Mouse (Mus musculus) liver, adult 2 months (tissue): Measurements from ENCODE around the gene Mkks. TPM values are rescaled to one million over a fixed set of nuclear protein-coding genes. Genes with fewer than 3 reads are reported as not detected.
A peak's percentile ranks its signal among the peaks of the same experiment; 100 is the strongest.

ENCODE experiments used
- DNase-seq: peaks from one replicate; pipeline ENCODE4 v3.0.0-alpha.2; 2011; ENCODE audit warnings: low read depth, low spot score; ENCODE audit errors: extremely low read depth
- H3K27ac ChIP-seq: fragments of 200-500 bp; replicated peaks from 2 replicates; pipeline ENCODE4 v1.5.1; 2012; ENCODE audit warnings: low read depth, mild to moderate bottlenecking, control low read depth, inconsistent platforms, low read length; ENCODE audit not compliant: insufficient read depth
- H3K27me3 ChIP-seq: fragments of 200-500 bp; 2 replicates; pipeline ENCODE4 v1.6.1; 2012; ENCODE audit warnings: mild to moderate bottlenecking, moderate library complexity, low read length, inconsistent platforms; ENCODE audit not compliant: control insufficient read depth, insufficient read depth
- H3K36me3 ChIP-seq: fragments of 200-500 bp; 2 replicates; pipeline ENCODE4 v1.6.1; 2012; ENCODE audit warnings: low read length, inconsistent platforms; ENCODE audit not compliant: control insufficient read depth, insufficient read depth
- H3K4me1 ChIP-seq: fragments of 200-500 bp; 2 replicates; pipeline ENCODE4 v1.6.1; 2011; ENCODE audit warnings: low read length; ENCODE audit not compliant: control insufficient read depth, insufficient read depth
- H3K4me3 ChIP-seq: fragments of 200-500 bp; 2 replicates; pipeline ENCODE4 v1.5.1; 2011; ENCODE audit warnings: low read depth, mild to moderate bottlenecking, control low read depth, low read length, moderate library complexity; ENCODE audit not compliant: insufficient read depth
- H3K79me2 ChIP-seq: fragments of 200-500 bp; 2 replicates; pipeline ENCODE4 v1.6.1; 2012; ENCODE audit warnings: inconsistent platforms, mild to moderate bottlenecking, low read length, moderate library complexity; ENCODE audit not compliant: control insufficient read depth, insufficient read depth
- H3K9ac ChIP-seq: fragments of 200-500 bp; 2 replicates; pipeline ENCODE4 v1.6.1; 2012; ENCODE audit warnings: low read depth, mild to moderate bottlenecking, control low read depth, inconsistent platforms, low read length
- CTCF ChIP-seq: fragments of 200-500 bp; IDR thresholded peaks from 2 replicates; pipeline ENCODE4 v1.5.1; 2011; ENCODE audit warnings: low read depth, low read length, control low read depth
- POLR2A ChIP-seq: fragments of 200-500 bp; IDR thresholded peaks from 2 replicates; pipeline ENCODE4 v1.6.1; 2011; ENCODE audit warnings: low read length, control low read depth; ENCODE audit not compliant: insufficient read depth; ENCODE audit errors: extremely low read depth
- WGBS: fragments of 180-500 bp; shearing (Covaris S2); methylation state at CpG from one replicate; pipeline ENCODE4 v1.1.7; 2018; 5-methylcytosine and 5-hydroxymethylcytosine counted together
- polyA plus RNA-seq: library from polyadenylated mRNA; depleted of rRNA; stranded (reverse); fragments of >200 nt; gene quantifications from 2 replicates; pipeline ENCODE4 v1.2.3, GENCODE M21; 2012; rRNA removed
- total RNA-seq: library from RNA; depleted of rRNA; stranded (reverse); fragments of >200 nt; gene quantifications from 2 replicates; pipeline ENCODE4 v1.2.3, GENCODE M21; 2014; rRNA removed

Mkks gene
- total RNA-seq (17.2 and 19.5 TPM in 2 replicates), polyA plus RNA-seq (3.8 and 5.2 TPM in 2 replicates)

DNA sequence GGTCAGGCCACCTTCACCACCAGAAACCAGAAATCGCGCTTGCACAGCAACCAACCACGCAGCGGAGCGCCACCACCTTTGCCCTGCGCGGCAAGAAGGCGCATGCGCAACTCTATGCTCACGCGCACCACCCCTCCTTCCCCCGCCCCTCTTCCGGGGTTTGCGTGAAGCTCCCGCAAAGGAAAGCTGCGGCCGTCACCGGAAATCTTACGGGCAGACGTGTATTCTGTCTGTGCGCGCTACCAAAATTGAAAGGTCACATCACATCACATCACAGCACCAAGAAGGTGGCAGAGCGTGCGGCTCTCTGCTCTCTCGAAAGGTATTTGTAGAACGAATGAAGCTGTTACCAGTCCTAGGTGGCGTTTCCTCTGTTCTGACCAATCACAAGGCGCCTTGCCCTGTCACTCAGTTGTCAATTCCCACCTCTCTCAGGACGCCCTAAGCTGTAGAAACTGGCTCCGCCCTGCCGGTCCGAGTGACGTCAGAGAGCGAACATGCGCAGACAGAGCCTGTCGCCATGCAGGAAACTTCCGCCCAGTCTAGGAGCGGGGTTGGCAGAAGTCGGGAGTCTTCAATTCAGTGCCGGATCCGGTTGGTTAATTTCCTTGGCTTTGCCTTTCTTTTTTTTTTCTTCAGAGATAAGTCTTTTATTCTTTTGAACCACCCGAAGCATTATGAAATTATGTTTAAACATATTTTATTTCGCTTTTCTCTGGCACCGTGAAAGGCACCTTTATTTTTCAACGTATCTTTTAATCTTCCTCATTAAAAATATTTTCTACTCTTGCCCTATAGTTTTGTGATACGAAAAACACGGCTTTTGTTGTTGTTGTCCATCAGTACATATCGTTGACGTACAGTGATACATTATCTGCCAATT, at the start of gene Mkks, which contains the start of the genes Slx4ip and AL731706.1:
Gene Mkks, minus strand, starts transcription at position 322 of the 883 bp plus-strand sequence.
Gene Slx4ip, plus strand, starts transcription at position 151 of the 883 bp plus-strand sequence.
Gene AL731706.1, minus strand, starts transcription at position 322 of the 883 bp plus-strand sequence.
- no peaks in the 10 kb centered on the region for H3K36me3 ChIP-seq
- peak; percentile 99 for DNase-seq
- H3K27me3 ChIP-seq: no peaks in the 10 kb centered on the region
- peak within 1 kb of the TSS; percentile 82 for H3K4me3 ChIP-seq
- peak within 1 kb of the TSS; percentile 90 for H3K9ac ChIP-seq
- no peaks in the 10 kb centered on the region; the same call in 1 of the 2 replicates for H3K79me2 ChIP-seq
- peak within 1 kb of the TSS; percentile 96 for H3K27ac ChIP-seq
- TF ChIP-seq POLR2A (peak; percentile 79), CTCF (no peak)
- H3K4me1 ChIP-seq: peaks cover 13% of the 10 kb centered on the region
- WGBS: under 1% methylated on average over 49 of the region's 49 CpGs

DNA sequence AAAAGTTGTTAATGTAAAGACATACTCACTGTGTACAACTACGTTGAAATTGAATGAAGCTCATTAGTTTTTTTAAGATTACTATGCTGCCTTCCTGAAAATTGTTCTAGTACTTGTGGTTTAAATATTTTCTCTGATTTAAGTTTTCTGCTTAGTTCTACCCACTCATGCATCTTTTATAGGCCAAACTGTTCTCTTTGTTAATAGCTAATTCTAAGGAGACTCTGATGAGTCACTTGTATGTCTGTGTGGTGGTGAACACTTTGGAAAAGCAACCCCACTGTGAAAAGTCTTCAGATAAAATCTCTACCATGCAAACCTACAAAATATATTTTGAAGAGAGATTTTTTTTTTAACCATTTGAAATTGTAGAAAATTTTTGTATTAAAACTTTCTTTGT, 47.1 kb upstream of the Mkks start:
- Histone ChIP-seq H3K36me3 (no peaks in the 10 kb centered on the region), H3K79me2 (no peaks in the 10 kb centered on the region; the same call in 1 of the 2 replicates), H3K27ac (no peak overlapping the region), H3K4me1 (no peaks in the 10 kb centered on the region), H3K9ac (no peak overlapping the region), H3K27me3 (no peaks in the 10 kb centered on the region), H3K4me3 (no peak overlapping the region)
- DNase-seq: no peak
- TF ChIP-seq CTCF: no peak
- WGBS: 94% methylated on average over 1 of the region's 1 CpGs

DNA sequence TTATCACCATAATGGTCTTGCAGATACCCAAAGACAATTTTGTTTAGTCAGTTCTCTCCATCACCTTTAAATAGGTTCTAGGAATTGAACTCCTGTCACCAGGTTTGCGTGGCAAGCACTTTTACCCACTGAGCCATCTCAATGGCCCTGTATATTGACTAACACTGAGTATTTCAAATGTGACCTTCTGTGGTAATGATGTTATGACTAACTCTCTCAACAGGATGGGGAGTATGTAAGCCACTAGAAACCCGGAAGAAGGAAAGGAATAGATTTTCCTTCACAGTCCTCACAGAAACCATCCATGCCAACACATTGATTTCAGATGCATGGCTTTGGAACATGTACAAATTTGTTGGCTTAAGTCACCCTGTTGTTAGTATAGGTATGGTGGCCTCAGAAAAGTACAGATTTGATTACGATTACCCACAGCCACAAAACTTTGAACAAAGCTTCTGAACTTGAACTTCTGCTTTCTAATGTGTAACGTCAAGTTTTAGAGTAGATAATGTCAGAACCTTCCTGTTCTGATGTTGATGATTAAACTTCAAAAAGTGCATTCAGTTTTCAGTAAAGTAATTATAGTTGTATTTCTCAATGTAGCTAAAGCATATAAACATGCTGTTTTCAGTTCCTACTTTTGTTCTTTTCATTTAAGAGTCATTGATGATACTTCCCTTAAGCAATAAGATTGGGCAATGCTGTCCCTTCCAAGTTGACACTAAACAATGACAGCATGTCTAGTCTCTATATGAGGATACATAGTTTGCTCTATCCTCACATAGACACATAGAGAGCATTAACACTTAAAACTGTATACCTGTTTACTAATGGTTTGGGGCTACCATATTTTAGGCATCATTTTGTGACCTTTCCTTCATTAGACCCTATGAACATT, 45.5 kb upstream of the Mkks start:
- Histone ChIP-seq H3K27me3 (no peaks in the 10 kb centered on the region), H3K36me3 (no peaks in the 10 kb centered on the region), H3K4me1 (no peaks in the 10 kb centered on the region), H3K27ac (no peak overlapping the region), H3K9ac (no peak overlapping the region), H3K79me2 (no peaks in the 10 kb centered on the region; the same call in 1 of the 2 replicates), H3K4me3 (no peak overlapping the region)
- TF ChIP-seq CTCF (no peak), POLR2A (no peak)
- DNase-seq: peak; percentile 35
- WGBS: 89% methylated on average over 4 of the region's 4 CpGs

DNA sequence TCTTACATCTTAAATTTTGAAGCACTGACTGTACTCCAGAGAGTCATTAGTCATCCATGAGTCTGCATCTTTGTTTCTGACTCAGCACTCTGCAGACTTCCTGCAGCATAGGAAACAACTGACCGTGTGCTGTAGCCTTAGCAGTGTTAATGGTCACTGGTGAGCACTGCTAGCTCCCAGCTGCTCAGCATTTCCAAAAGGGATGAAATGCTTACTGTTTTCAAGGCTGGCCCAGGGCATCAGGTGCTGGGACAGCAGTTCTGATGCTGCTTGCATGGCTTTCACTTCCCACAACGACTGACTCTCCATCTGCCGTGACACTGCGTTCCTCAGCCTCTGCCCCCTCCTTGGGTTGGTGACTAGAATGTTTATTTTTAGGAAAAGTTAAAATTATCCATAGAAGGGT, 29.8 kb upstream of the Mkks start:
- Histone ChIP-seq H3K79me2 (peaks cover 4% of the 10 kb centered on the region; the same call in 1 of the 2 replicates), H3K27me3 (no peaks in the 10 kb centered on the region), H3K4me3 (no peak overlapping the region), H3K36me3 (no peaks in the 10 kb centered on the region), H3K9ac (no peak overlapping the region), H3K27ac (no peak overlapping the region), H3K4me1 (peaks cover 2% of the 10 kb centered on the region)
- WGBS: 78% methylated on average over 4 of the region's 4 CpGs
- TF ChIP-seq POLR2A (no peak), CTCF (no peak)
- no peak for DNase-seq

DNA sequence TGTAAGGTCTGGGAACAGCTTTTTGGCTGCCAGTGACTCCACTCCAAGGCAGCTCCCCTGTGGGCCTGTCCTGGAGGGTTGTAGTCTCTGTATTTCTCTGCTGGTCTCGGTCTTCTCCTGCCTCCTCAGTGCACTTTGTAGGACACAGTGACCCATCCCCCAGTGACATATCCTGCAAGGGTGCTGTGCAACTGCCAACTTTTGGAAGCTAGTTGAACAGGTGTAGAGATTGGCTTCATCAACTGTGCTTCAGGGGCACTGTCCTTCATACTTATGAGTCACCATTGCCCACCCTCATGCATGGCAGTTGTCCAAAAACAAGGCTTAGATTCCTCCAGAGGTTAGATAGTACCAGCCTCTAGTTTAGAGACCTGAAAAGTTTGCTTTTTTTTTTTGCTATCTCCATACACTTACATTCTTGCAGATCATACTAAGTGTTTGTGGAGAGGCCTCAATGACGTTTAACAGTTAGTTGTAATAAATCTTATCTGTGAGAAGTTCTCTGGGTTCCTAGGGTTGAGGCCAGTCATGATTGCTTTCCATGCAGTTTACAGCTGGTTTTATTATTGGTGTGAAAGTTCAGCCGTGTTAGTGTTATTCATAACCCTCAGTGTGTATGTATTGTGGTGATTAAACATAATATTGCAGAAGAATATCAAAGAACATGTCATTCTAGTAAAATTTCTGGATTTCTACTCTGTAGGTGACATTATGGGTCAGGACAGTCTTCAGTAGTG, 29.2 kb upstream of the Mkks start:
- DNase-seq: no peak
- no peaks in the 10 kb centered on the region for H3K36me3 ChIP-seq
- no peak overlapping the region for H3K27ac ChIP-seq
- WGBS: 77% methylated on average over 3 of the region's 3 CpGs
- no peaks in the 10 kb centered on the region for H3K27me3 ChIP-seq
- H3K4me1 ChIP-seq: peaks cover 2% of the 10 kb centered on the region
- no peak overlapping the region for H3K9ac ChIP-seq
- H3K4me3 ChIP-seq: no peak overlapping the region
- peaks cover 4% of the 10 kb centered on the region; the same call in 1 of the 2 replicates for H3K79me2 ChIP-seq
- TF ChIP-seq CTCF (no peak), POLR2A (no peak)
